Mouse (Mus musculus) hindbrain, embryonic 14.5 days (tissue): Measurements from ENCODE around the gene Bhlhe41. TPM values are rescaled to one million over a fixed set of nuclear protein-coding genes. Genes with fewer than 3 reads are reported as not detected.

Source experiments
- ATAC-seq: fragments of 200-750 bp; cut with Nextera tagmentation; 2 replicates; pipeline ENCODE4 v1.8.0; 2017; ENCODE audit warnings: moderate number of reproducible peaks, mild to moderate bottlenecking, moderate TSS enrichment, moderate library complexity; ENCODE audit not compliant: low FRiP score
- DNase-seq: peaks from one replicate; pipeline ENCODE4 v3.0.0-alpha.2; 2015; ENCODE audit warnings: low spot score
- H3K27ac ChIP-seq: fragments of 300-500 bp; sonication (generic); 2 replicates; pipeline ENCODE4 v1.5.1; 2014; ENCODE audit warnings: mild to moderate bottlenecking, moderate library complexity
- H3K27me3 ChIP-seq: fragments of 300-500 bp; sonication (generic); 2 replicates; pipeline ENCODE4 v1.6.1; 2014; ENCODE audit warnings: mild to moderate bottlenecking, low read length, mixed read lengths; ENCODE audit not compliant: control insufficient read depth, insufficient read depth
- H3K36me3 ChIP-seq: fragments of 300-500 bp; sonication (generic); replicated peaks from 2 replicates; pipeline ENCODE4 v1.6.1; 2014; ENCODE audit not compliant: control insufficient read depth, insufficient read depth
- H3K4me1 ChIP-seq: fragments of 300-500 bp; sonication (generic); replicated peaks from 2 replicates; pipeline ENCODE4 v1.6.1; 2014; ENCODE audit warnings: antibody characterized with exemption, low read length, mixed read lengths; ENCODE audit not compliant: control insufficient read depth, insufficient read depth
- H3K4me2 ChIP-seq: fragments of 300-500 bp; sonication (generic); replicated peaks from 2 replicates; pipeline ENCODE4 v1.6.1; 2014; ENCODE audit warnings: mild to moderate bottlenecking, moderate library complexity
- H3K4me3 ChIP-seq: fragments of 300-500 bp; sonication (generic); replicated peaks from 2 replicates; pipeline ENCODE4 v1.5.1; 2014; ENCODE audit warnings: mild to moderate bottlenecking, low read length
- H3K9ac ChIP-seq: fragments of 300-500 bp; sonication (generic); 2 replicates; pipeline ENCODE4 v1.6.1; 2014
- H3K9me3 ChIP-seq: fragments of 300-500 bp; sonication (generic); 2 replicates; pipeline ENCODE4 v1.6.1; 2016; ENCODE audit warnings: low read length; ENCODE audit not compliant: control insufficient read depth
- WGBS: fragments of 180-500 bp; shearing (Covaris S2); extraction: QIAGEN DNeasy Blood & Tissue Kit; methylation state at CpG from one replicate; pipeline ENCODE4 v1.1.7; 2014; 5-methylcytosine and 5-hydroxymethylcytosine counted together
- polyA plus RNA-seq: library from polyadenylated mRNA; unstranded; fragments of >200 nt; fragmentation: Nextera tagmentation; extraction: Ambion mirVana; gene quantifications from 2 replicates; pipeline ENCODE4 v1.2.1, GENCODE M21; 2014

Bhlhe41 gene
- polyA plus RNA-seq, 1 experiment from 2014 or later: 5.2 TPM

GRCm38 (mm10) chr6:145862739-145863064, 2.7 kb downstream of the Bhlhe41 start:
- H3K27me3 ChIP-seq: peaks cover 26% of the 10 kb centered on the region
- H3K9ac ChIP-seq: peak overlapping the region; percentile 77
- under 1% methylated on average over 35 of the region's 35 CpGs for WGBS
- H3K9me3 ChIP-seq: no peaks in the 10 kb centered on the region
- DNase-seq: no peak
- peak overlapping the region; percentile 66; the same call in 1 of the 2 replicates for H3K27ac ChIP-seq
- peak overlapping the region; percentile 99 for H3K4me2 ChIP-seq
- H3K4me3 ChIP-seq: peak overlapping the region; percentile 71
- ATAC-seq: peak; percentile 0; the same call in 1 of the 2 replicates
- peaks cover 17% of the 10 kb centered on the region; the same call in 1 of the 2 replicates for H3K4me1 ChIP-seq
- no peaks in the 10 kb centered on the region for H3K36me3 ChIP-seq

- Histone ChIP-seq H3K4me1 (peaks cover 17% of the 10 kb centered on the region; the same call in 1 of the 2 replicates), H3K4me2 (peak overlapping the region; percentile 99), H3K36me3 (no peaks in the 10 kb centered on the region), H3K9me3 (no peaks in the 10 kb centered on the region), H3K27me3 (peaks cover 26% of the 10 kb centered on the region), H3K4me3 (peak overlapping the region; percentile 71), H3K9ac (peak overlapping the region; percentile 77), H3K27ac (no peak overlapping the region)
- ATAC-seq (no peak), DNase-seq (no peak)
- WGBS: 15% methylated on average over 4 of the region's 4 CpGs
Measured at GRCm38 (mm10) chr6:145862321-145862720, 3.0 kb downstream of the Bhlhe41 start.

GRCm38 (mm10) chr6:145861462-145862227, 3.7 kb downstream of the Bhlhe41 start:
- Histone ChIP-seq H3K27ac (no peak overlapping the region), H3K9ac (no peak overlapping the region), H3K27me3 (peaks cover 26% of the 10 kb centered on the region), H3K9me3 (no peaks in the 10 kb centered on the region), H3K36me3 (no peaks in the 10 kb centered on the region), H3K4me1 (peaks cover 11% of the 10 kb centered on the region; the same call in 1 of the 2 replicates), H3K4me2 (peak overlapping the region; percentile 99), H3K4me3 (peak overlapping the region; percentile 71)
- no peak for DNase-seq
- ATAC-seq: no peak
- WGBS: 71% methylated on average over 9 of the region's 9 CpGs

GRCm38 (mm10) chr6:145860350-145860749, 5.0 kb downstream of the Bhlhe41 start:
- H3K27me3 ChIP-seq: peaks cover 25% of the 10 kb centered on the region
- no peaks in the 10 kb centered on the region for H3K36me3 ChIP-seq
- H3K27ac ChIP-seq: no peak overlapping the region
- no peak overlapping the region for H3K4me2 ChIP-seq
- no peaks in the 10 kb centered on the region for H3K9me3 ChIP-seq
- no peak for DNase-seq
- H3K4me3 ChIP-seq: no peak overlapping the region
- H3K9ac ChIP-seq: no peak overlapping the region
- H3K4me1 ChIP-seq: peaks cover 18% of the 10 kb centered on the region; the same call in 1 of the 2 replicates
- 77% methylated on average over 2 of the region's 2 CpGs for WGBS
- ATAC-seq: no peak

- 71% methylated on average over 8 of the region's 8 CpGs for WGBS
Measured at GRCm38 (mm10) chr6:145858414-145858813, 6.9 kb downstream of the Bhlhe41 start.

GRCm38 (mm10) chr6:145857428-145857827, 7.9 kb downstream of the Bhlhe41 start:
- peaks cover 11% of the 10 kb centered on the region; the same call in 1 of the 2 replicates for H3K4me1 ChIP-seq
- no peaks in the 10 kb centered on the region for H3K9me3 ChIP-seq
- peaks cover 6% of the 10 kb centered on the region for H3K27me3 ChIP-seq
- no peak overlapping the region for H3K27ac ChIP-seq
- H3K36me3 ChIP-seq: no peaks in the 10 kb centered on the region
- 82% methylated on average over 7 of the region's 7 CpGs for WGBS
- no peak overlapping the region for H3K9ac ChIP-seq
- no peak for ATAC-seq
- H3K4me3 ChIP-seq: no peak overlapping the region
- no peak overlapping the region for H3K4me2 ChIP-seq
- DNase-seq: no peak

More at GRCm38 (mm10) chr6:145858414-145858813, 6.9 kb downstream of the Bhlhe41 start:
- no peaks in the 10 kb centered on the region for H3K9me3 ChIP-seq
- H3K36me3 ChIP-seq: no peaks in the 10 kb centered on the region
- H3K27me3 ChIP-seq: peaks cover 9% of the 10 kb centered on the region
- H3K4me1 ChIP-seq: peaks cover 11% of the 10 kb centered on the region; the same call in 1 of the 2 replicates
- ATAC-seq (no peak), DNase-seq (no peak)
- no peak overlapping the region for H3K9ac ChIP-seq
- no peak overlapping the region for H3K4me3 ChIP-seq
- no peak overlapping the region for H3K27ac ChIP-seq
- H3K4me2 ChIP-seq: no peak overlapping the region

GRCm38 (mm10) chr6:145855720-145856551, 9.4 kb downstream of the Bhlhe41 start:
- DNase-seq (peak; percentile 98), ATAC-seq (peak; percentile 95)
- H3K9me3 ChIP-seq: no peaks in the 10 kb centered on the region
- H3K27ac ChIP-seq: peak overlapping the region; percentile 68
- no peaks in the 10 kb centered on the region for H3K36me3 ChIP-seq
- H3K4me3 ChIP-seq: peak overlapping the region; percentile 23
- no peaks in the 10 kb centered on the region for H3K27me3 ChIP-seq
- peaks cover 11% of the 10 kb centered on the region; the same call in 1 of the 2 replicates for H3K4me1 ChIP-seq
- H3K9ac ChIP-seq: peak overlapping the region; percentile 37
- H3K4me2 ChIP-seq: peak overlapping the region; percentile 52
- 2% methylated on average over 28 of the region's 28 CpGs for WGBS

- Histone ChIP-seq H3K9ac (no peak overlapping the region), H3K4me2 (no peak overlapping the region), H3K36me3 (no peaks in the 10 kb centered on the region), H3K4me1 (peaks cover 11% of the 10 kb centered on the region; the same call in 1 of the 2 replicates), H3K27me3 (no peaks in the 10 kb centered on the region), H3K27ac (no peak overlapping the region), H3K9me3 (no peaks in the 10 kb centered on the region), H3K4me3 (no peak overlapping the region)
- ATAC-seq (no peak), DNase-seq (no peak)
- WGBS: 55% methylated on average over 5 of the region's 5 CpGs
Measured at GRCm38 (mm10) chr6:145854756-145855155, 10.6 kb downstream of the Bhlhe41 start.
